Mouse (Mus musculus): ENCODE data around the gene Chkb.

Chkb gene

DNA sequence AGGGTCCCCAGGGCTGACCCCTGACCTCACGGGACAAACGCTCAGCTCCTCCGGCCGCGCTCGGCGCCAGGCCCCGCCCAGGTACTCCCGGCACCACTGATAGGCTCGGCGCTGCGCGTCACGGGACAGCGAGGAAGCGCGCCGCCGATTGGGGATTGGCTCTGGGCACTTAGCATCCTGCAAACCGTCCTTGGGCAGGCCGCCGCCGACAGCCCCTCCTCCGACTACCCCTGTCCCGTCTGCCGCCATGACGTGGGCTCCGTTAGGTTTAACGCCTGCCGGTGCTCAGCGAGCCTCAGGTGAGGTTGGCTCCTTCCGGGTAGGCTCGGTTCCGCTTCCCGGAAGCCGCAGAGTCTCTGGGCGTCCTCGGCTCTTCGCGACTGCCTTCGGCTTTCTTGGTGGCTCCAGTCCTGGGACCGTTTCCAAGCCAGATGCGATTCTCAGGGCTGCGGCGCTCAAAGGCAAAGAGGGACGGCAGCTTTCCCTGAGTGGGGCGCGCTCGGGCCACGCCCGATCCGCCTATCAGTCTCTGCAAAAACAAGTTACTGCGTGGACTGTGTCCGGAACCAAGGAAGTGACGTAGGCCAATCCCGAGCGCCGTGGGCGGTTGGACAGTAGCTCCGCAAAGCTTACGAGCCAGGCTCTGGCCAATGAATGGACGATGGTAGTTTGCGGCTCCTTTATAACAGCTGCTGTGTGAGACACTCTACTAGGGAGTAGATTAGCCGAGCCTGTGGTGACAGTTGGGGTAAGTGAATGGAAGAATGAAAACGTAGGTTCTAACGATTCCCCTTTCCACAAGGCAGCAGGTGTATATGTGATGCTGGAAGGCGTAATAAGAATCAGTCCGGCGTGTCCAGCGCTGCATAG is at the start of gene Chkb, which contains the start of the genes C730034F03Rik and Gm44502:
Gene Chkb, minus strand, starts transcription at position 557 of the 870 bp plus-strand sequence.
Gene C730034F03Rik, plus strand, starts transcription at position 238 of the 870 bp plus-strand sequence.
Gene Gm44502, minus strand, starts transcription at position 345 of the 870 bp plus-strand sequence.
- peak; percentile 90 for DNase-seq

GRCm38 (mm10) chr15:89478622-89479021 is 48.9 kb upstream of the Chkb start:
- no peak for DNase-seq

GRCm38 (mm10) chr15:89477806-89478205 is 48.1 kb upstream of the Chkb start:
- DNase-seq, result peak; percentile 18

- DNase-seq, result peak; percentile 20
Observed at GRCm38 (mm10) chr15:89477091-89477491, 47.4 kb upstream of the Chkb start, which contains the start of gene Arsa. Gene Arsa (minus strand): TSS chr15:89477425.

- DNase-seq, result no peak
Observed at GRCm38 (mm10) chr15:89476475-89476815, 46.7 kb upstream of the Chkb start.

GRCm38 (mm10) chr15:89475611-89476474 is 46.1 kb upstream of the Chkb start:
- peak; percentile 94 for DNase-seq

GRCm38 (mm10) chr15:89475293-89475600 is 45.5 kb upstream of the Chkb start:
- DNase-seq, result no peak

- DNase-seq, result no peak
Observed at GRCm38 (mm10) chr15:89474596-89475292, 45.0 kb upstream of the Chkb start.

DNA sequence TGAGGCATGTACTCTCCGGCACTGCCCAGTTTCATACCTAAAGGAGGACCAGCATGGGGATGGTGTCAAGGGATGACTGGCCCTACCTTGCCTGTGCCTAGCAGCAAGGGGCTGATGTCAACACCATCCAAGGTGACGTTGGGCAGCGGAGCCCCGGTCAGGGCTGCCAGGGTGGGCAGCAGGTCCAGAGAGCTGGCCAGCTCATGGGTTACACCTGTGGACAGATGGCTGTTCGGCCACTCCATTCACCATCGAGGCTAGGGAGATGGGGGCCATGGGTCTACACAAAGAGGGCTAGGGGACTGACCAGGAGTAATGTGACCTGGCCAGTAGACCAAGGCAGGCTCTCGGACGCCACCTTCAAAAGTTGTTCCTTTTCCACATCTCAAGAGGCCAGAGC is 44.2 kb upstream of the Chkb start:
- no peak for DNase-seq

DNA sequence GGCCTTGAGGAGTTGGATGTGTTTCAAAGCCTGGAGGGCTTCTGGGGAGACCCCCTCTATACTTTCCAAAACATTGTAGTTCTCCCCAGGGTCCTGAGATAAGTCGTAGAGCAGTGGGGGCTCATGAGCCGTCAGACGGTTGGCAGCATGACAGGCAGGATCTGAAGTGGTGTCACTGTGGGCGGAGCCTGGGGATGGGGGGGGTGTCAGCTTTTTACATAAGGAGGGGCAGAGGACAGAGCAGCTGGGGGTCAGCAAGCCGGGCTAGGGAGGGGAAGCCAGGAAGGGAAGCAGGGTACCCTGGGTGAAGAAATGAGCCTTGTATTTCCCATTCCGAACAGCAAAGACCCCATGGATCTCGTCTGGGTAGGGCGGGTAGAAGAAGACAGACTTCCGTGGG is 43.7 kb upstream of the Chkb start:
- DNase-seq, result no peak

DNA sequence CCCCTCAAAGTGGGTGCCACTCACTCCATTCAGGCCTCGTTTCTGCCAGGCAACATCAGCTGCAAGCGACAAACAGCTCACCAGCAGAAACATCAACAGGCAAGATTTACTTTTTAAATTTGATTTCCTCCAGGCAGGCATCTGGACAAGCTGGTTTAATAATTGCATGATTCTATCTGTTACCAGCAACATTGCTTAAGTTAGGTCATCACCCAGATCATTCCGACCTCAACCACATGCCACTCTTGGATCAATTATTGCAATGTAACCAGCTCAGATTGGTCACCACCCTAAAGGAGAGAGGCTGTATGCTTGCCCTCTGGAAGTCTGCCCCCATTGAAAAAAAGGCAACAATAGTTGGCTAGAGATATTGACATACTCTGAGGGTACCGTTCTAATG is 41.8 kb upstream of the Chkb start:
- DNase-seq, result no peak

DNA sequence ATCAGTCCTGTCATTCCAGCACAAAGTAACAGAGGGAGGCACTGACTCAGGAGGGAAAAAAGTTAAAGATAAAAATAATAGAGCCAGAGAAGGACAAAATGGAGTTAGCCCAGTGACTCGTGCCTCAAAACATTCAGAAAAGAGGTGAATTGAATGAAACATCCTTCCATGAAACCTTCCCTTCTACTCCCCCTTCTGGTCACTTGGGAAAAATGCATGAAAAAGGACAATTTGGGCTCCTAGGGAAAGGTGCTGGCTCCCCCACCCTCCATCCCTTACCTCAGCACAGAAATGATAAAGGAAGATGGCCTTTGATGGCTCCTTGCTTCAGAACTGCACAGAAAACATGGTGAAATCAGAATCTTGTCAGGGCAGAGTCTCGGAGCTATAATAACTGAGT is 38.9 kb upstream of the Chkb start:
- no peak for DNase-seq

DNA sequence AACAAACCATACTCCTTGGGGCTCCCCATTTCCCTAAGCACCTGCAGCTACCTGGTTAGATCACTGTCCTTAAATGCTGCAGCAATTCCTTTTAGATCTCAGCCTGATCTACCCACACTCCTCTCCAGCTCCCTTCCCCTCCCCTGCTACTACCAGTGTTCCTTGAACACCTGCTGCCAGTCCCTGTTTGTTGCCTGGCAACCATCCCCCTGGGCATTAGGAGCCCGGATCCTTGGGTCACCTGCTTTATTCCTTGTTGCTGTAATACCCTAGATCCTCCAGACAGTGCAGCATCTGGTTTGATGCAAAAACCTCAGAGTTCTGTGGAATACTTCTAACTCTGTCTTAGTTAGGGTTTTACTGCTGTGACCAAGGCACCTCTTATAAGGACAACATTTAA is 35.3 kb upstream of the Chkb start:
- DNase-seq, result no peak

DNA sequence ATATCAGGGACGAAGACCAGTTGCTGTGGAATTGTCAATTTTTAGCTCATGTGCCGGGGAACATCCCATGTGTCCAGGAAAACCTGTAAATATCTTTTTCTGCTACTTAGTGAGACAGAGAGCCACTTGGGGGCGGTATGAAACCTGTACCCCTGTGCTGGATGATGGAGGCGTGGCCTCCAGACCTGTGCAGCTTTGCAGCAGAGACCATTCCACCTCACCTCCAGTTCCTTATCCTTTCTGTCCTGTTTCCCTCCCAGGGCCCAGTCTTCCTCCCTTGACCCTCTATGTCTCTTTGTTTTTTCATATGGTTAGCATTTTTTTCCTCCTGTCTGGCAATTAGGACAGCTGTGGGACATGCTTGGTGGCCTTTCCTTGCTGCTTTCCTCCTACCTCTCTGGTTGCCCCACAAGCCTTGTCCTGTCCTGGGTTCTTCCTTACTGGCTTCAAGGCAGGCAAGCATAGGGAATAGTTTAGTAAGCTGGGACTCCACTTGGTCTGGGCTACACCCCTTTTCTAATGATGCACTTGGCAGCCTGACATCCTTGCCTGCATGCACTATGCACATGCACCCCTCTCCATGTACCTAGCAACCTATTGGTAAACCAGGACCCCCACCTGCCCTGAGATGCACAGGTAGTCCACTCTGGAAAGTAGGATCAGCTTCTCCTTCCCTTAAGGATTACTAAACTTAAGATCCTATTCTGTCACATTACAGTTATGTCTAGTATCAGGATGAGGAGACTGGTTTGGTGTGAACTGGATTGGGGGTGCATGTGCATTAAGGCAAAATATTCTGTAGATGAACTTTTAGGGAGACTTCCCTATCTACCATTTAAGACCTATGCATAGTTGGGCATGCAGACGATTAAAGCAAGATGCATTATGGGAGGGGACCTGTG is 33.9 kb upstream of the Chkb start:
- no peak for DNase-seq

GRCm38 (mm10) chr15:89462176-89462575 is 32.5 kb upstream of the Chkb start:
- no peak for DNase-seq

- DNase-seq, result no peak
Observed at GRCm38 (mm10) chr15:89461321-89461720, 31.6 kb upstream of the Chkb start.

GRCm38 (mm10) chr15:89460298-89460697 is 30.6 kb upstream of the Chkb start:
- DNase-seq, result no peak

GRCm38 (mm10) chr15:89459821-89460220 is 30.1 kb upstream of the Chkb start:
- no peak for DNase-seq

DNA sequence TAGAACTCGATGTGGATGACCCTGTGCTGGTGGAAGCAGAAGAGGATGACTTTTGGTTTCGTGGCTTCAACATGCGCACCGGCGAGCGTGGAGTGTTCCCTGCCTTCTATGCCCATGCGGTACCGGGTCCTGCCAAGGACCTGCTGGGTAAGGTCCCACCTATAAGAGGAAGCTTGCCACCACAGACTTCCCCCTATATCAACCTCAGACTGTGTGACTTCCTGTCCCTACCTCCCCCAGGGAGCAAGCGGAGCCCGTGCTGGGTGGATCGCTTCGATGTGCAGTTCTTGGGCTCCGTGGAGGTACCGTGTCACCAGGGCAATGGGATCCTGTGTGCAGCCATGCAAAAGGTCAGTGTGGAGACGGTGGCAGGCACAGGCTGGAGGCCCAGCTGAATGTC is 29.2 kb upstream of the Chkb start:
- no peak for DNase-seq

DNA sequence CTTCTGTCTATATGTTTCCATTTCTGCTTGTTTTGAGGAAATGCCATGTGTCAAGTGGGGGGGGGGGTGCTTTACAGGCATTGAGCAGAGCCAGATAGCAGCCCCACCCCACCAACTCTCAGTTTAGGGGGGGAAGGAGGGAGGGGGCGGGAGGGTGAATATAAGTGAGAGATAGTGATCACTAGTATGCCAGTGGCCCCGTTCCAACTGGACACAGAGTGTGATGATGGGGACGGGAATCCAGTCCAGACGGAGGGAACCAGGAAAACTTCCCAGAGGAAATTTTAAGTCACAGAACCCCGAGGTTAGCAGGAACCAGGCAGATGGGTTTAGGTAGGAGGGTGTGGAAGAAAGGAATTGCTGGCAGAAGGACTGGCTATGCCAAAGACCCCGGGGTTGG is 25.9 kb upstream of the Chkb start:
- no peak for DNase-seq

DNA sequence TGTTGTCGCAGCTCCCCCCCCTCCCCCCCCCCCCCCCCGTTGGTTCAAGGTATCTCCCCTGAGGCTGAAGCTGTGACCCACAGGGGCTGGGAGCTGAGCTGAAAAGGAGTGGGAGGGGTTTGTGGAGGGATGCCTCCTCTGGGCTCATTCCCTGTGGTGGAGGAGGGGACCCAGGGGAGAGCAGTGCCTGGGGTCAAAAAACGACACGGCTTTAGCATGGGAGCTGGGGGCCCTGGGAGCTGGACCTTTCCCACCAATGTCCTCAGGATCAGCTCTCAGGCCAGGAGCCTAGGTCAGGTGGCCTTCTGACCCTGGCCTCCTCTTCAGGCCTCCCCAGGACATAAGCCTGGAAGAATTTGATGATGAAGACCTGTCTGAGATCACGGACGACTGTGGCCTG is 25.1 kb upstream of the Chkb start:
- no peak for DNase-seq

GRCm38 (mm10) chr15:89453865-89454478 is 24.3 kb upstream of the Chkb start, which contains the start of gene Mapk8ip2:
Gene Mapk8ip2 (plus strand): TSS chr15:89453913.
- DNase-seq, result peak; percentile 77
